Mouse (Mus musculus) stomach, postnatal 0 days (tissue): ENCODE measurements around the gene Ggn. TPM values are rescaled to one million over a fixed set of nuclear protein-coding genes. Genes with fewer than 3 reads are reported as not detected.
A peak's percentile ranks its signal among the peaks of the same experiment; 100 is the strongest.

Source experiments
- ATAC-seq: fragments of 200-750 bp; cut with Nextera tagmentation; 2 replicates; pipeline ENCODE4 v1.8.0; 2017; ENCODE audit not compliant: low FRiP score, low TSS enrichment
- DNase-seq: peaks from one replicate; pipeline ENCODE4 v3.0.0-alpha.2; 2016; ENCODE audit warnings: low spot score
- H3K27ac ChIP-seq: fragments of 300-500 bp; sonication (generic); replicated peaks from 2 replicates; pipeline ENCODE4 v1.5.1; 2014; ENCODE audit warnings: mild to moderate bottlenecking, control low read depth
- H3K27me3 ChIP-seq: fragments of 300-500 bp; sonication (generic); 2 replicates; pipeline ENCODE4 v1.6.1; 2014; ENCODE audit warnings: low read length; ENCODE audit not compliant: control insufficient read depth, insufficient read depth
- H3K36me3 ChIP-seq: fragments of 300-500 bp; sonication (generic); 2 replicates; pipeline ENCODE4 v1.6.1; 2014; ENCODE audit warnings: low read length, mixed read lengths; ENCODE audit not compliant: control insufficient read depth, insufficient read depth
- H3K4me1 ChIP-seq: fragments of 300-500 bp; sonication (generic); replicated peaks from 2 replicates; pipeline ENCODE4 v1.6.1; 2014; ENCODE audit warnings: antibody characterized with exemption; ENCODE audit not compliant: control insufficient read depth, insufficient read depth
- H3K4me2 ChIP-seq: fragments of 300-500 bp; sonication (generic); replicated peaks from 2 replicates; pipeline ENCODE4 v1.6.1; 2014; ENCODE audit warnings: low read depth, mild to moderate bottlenecking, control low read depth, moderate library complexity
- H3K4me3 ChIP-seq: fragments of 300-500 bp; sonication (generic); 2 replicates; pipeline ENCODE4 v1.5.1; 2014; ENCODE audit warnings: low read depth, low read length, control low read depth
- H3K9ac ChIP-seq: fragments of 300-500 bp; sonication (generic); 2 replicates; pipeline ENCODE4 v1.6.1; 2014; ENCODE audit warnings: mild to moderate bottlenecking, low read length, control low read depth, mixed read lengths
- H3K9me3 ChIP-seq: fragments of 300-500 bp; sonication (generic); 2 replicates; pipeline ENCODE4 v1.6.1; 2016; ENCODE audit warnings: low read length; ENCODE audit not compliant: control insufficient read depth
- CTCF ChIP-seq: IDR thresholded peaks from 2 replicates; pipeline ENCODE4 v1.5.1; 2016; ENCODE audit warnings: antibody characterized with exemption, low read depth, mild to moderate bottlenecking, moderate library complexity
- EP300 ChIP-seq: optimal IDR thresholded peaks from 2 replicates; pipeline ENCODE3; 2016; ENCODE audit warnings: antibody characterized with exemption
- WGBS: fragments of 180-500 bp; shearing (Covaris S2); extraction: QIAGEN DNeasy Blood & Tissue Kit; methylation state at CpG from one replicate; pipeline ENCODE4 v1.1.7; 2014; 5-methylcytosine and 5-hydroxymethylcytosine counted together
- polyA plus RNA-seq: library from polyadenylated mRNA; unstranded; fragments of >200 nt; fragmentation: Nextera tagmentation; extraction: Ambion mirVana; gene quantifications from 2 replicates; pipeline ENCODE4 v1.2.1, GENCODE M21; 2015

Ggn gene
- polyA plus RNA-seq, 1 experiment from 2014 or later: 0.29 TPM

GRCm38 (mm10) chr7:29171562-29172097, 1.6 kb downstream of the Ggn start:
- TF ChIP-seq CTCF (no peak), EP300 (no peak)
- ATAC-seq: no peak
- Histone ChIP-seq H3K27me3 (no peaks in the 10 kb centered on the region), H3K9ac (peak overlapping the region; percentile 55), H3K27ac (no peak overlapping the region), H3K4me2 (peak overlapping the region; percentile 72), H3K36me3 (peaks cover 19% of the 10 kb centered on the region), H3K9me3 (no peaks in the 10 kb centered on the region), H3K4me3 (peak overlapping the region; percentile 54), H3K4me1 (peaks cover 6% of the 10 kb centered on the region; the same call in 1 of the 2 replicates)
- DNase-seq: peak; percentile 31
- WGBS: 12% methylated on average over 34 of the region's 34 CpGs

DNA sequence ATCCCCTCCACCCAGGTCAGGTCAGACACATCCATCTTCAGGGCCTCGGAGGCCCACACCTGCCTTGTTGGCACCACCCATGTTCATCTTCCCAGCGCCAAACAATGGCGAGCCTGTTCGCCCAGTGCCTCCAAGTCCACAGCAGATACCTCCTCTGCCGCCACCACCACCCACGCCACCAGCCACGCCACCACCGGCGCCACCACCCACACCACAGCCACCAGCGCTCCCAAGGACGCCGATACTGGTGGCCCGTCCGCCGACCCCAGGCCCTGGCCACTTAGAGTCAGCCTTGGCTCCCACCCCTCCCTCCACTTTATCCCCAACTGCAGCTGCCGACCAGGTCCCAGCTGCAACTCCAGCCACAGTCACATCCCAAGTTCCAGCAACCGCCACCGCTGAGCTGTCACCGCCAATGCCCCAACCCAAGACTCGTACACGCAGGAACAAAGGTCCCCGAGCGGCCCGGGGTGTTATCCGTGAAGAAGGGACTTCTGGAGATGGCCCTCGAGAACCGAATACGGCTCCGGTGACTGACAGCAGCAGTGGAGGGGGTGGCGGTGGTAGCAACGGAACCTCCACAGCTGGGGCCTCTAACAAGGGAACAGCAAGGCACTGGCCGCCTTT, 2.5 kb downstream of the Ggn start:
- H3K27me3 ChIP-seq: no peaks in the 10 kb centered on the region
- H3K9ac ChIP-seq: no peak overlapping the region
- TF ChIP-seq CTCF (no peak), EP300 (no peak)
- ATAC-seq (no peak), DNase-seq (no peak)
- no peak overlapping the region for H3K27ac ChIP-seq
- WGBS: 55% methylated on average over 30 of the region's 32 CpGs
- peaks cover 22% of the 10 kb centered on the region for H3K36me3 ChIP-seq
- H3K4me3 ChIP-seq: no peak overlapping the region
- peaks cover 6% of the 10 kb centered on the region; the same call in 1 of the 2 replicates for H3K4me1 ChIP-seq
- H3K9me3 ChIP-seq: no peaks in the 10 kb centered on the region
- no peak overlapping the region; the same call in 1 of the 2 replicates for H3K4me2 ChIP-seq

DNA sequence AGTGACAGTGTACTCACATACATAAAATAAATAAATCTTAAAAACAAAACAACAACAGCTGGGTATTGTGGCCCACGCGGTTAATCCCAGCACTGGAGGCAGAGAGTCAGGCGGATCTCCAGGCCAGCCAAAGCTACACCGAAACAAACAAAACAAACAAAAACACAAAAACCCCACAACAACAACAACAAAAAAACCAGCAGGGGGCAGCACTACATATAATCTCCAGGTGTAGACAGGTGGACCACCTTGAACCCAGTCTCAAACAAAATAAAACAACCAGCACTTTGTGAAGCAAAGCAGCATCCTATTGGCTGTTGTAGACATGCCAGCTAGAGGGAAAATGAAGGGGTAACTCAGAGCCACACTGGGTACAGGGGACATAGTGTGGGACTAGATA, 8.1 kb downstream of the Ggn start:
- Histone ChIP-seq H3K27me3 (no peaks in the 10 kb centered on the region), H3K9me3 (no peaks in the 10 kb centered on the region), H3K27ac (no peak overlapping the region), H3K4me2 (no peak overlapping the region), H3K4me3 (no peak overlapping the region), H3K36me3 (peaks cover 22% of the 10 kb centered on the region), H3K9ac (no peak overlapping the region), H3K4me1 (peaks cover 4% of the 10 kb centered on the region; the same call in 1 of the 2 replicates)
- TF ChIP-seq CTCF (peak; percentile 45), EP300 (no peak)
- WGBS: 91% methylated on average over 4 of the region's 4 CpGs
- DNase-seq (no peak), ATAC-seq (no peak)

DNA sequence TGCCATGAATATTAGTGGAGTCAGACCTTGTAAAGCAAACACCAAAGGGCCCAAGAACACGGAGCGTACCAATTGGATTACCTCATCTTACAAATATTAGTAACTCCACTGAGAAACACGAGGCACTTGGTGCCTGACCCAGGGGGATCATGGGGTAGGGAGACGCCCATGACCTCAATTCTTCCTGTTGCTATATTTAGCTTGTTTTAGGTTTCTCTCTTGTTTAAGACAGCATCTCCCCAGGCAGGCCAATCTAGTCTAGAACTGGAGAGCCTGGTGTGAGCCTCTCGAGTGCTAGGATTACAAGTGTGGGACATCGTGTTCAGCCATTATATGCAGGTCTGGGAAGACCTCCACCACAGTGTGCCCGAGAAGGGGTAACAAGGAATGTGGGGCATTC, 9.3 kb downstream of the Ggn start:
- Histone ChIP-seq H3K27ac (0 out of 2 replicates have a peak overlapping the region, but pooled peaks have one; percentile 46), H3K4me1 (peaks cover 4% of the 10 kb centered on the region; the same call in 1 of the 2 replicates), H3K27me3 (no peaks in the 10 kb centered on the region), H3K9me3 (no peaks in the 10 kb centered on the region), H3K36me3 (peaks cover 18% of the 10 kb centered on the region), H3K9ac (peak overlapping the region; percentile 50), H3K4me2 (peak overlapping the region; percentile 86), H3K4me3 (peak overlapping the region; percentile 81)
- DNase-seq (peak; percentile 43), ATAC-seq (peak; percentile 30)
- 19% methylated on average over 7 of the region's 7 CpGs for WGBS
- TF ChIP-seq EP300 (no peak), CTCF (no peak)

DNA sequence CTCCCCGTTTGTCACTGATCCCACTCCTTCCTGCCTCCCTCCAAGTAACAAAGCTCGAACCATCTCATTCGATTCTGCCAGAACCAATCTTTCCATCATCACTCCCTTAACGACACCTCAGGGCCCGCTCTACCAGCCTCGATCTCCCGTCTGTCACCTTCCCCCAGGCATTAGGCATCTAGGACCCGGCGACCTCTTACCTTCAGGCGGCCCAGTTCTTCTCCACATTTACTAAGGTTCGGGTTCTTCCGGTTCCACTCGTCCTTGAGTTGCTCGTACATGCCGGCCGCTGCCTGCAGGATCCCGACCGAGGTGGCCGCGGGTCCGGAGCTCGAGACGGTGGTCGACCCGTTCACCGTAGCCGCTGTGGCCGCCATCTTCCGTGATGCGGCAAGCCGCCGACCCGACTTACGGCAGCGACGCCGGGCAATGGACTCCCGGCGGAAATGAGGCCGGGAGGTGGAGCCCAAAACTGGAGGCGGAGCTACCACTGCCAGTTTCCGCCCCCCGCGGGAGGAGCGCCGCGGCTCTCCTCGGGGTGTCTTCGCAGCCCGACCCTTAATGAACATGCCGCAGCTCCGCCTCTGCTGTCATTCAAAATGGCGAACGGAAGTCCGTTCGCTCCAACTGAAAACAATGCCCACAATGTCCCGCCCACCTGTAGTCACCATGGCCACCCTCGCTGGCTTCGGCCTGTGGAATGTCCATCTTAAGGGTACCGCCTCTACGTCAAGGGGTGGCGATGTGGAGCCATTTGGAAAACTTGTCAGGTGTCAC, 10.3 kb downstream of the Ggn start, which contains the start of gene Psmd8:
Gene Psmd8, minus strand, starts transcription at position 625 of the 777 bp plus-strand sequence.
- TF ChIP-seq CTCF (peak; percentile 71), EP300 (no peak)
- ATAC-seq: peak; percentile 97
- Histone ChIP-seq H3K36me3 (peaks cover 9% of the 10 kb centered on the region), H3K4me2 (peak within 1 kb of the TSS; percentile 86), H3K27me3 (no peaks in the 10 kb centered on the region), H3K27ac (peak within 1 kb of the TSS; percentile 75), H3K4me3 (peak within 1 kb of the TSS; percentile 81), H3K9me3 (no peaks in the 10 kb centered on the region), H3K4me1 (peaks cover 4% of the 10 kb centered on the region; the same call in 1 of the 2 replicates), H3K9ac (peak within 1 kb of the TSS; percentile 81)
- under 1% methylated on average over 62 of the region's 62 CpGs for WGBS
- DNase-seq: peak; percentile 98
